Mouse (Mus musculus) hindbrain, embryonic 10.5 days (tissue): ENCODE measurements around the gene Lsm10. TPM values are rescaled to one million over a fixed set of nuclear protein-coding genes. Genes with fewer than 3 reads are reported as not detected.

ENCODE experiments used
- DNase-seq: peaks from one replicate; pipeline ENCODE4 v3.0.0-alpha.2; 2017; ENCODE audit warnings: low spot score
- H3K27ac ChIP-seq: fragments of 300-500 bp; sonication (generic); 2 replicates; pipeline ENCODE4 v1.5.1; 2016; ENCODE audit warnings: mild to moderate bottlenecking, moderate library complexity
- H3K27me3 ChIP-seq: fragments of 300-500 bp; sonication (generic); 2 replicates; pipeline ENCODE4 v1.6.1; 2016; ENCODE audit warnings: mild to moderate bottlenecking; ENCODE audit not compliant: poor library complexity, insufficient read depth, severe bottlenecking
- H3K36me3 ChIP-seq: fragments of 300-500 bp; sonication (generic); 2 replicates; pipeline ENCODE4 v1.6.1; 2016; ENCODE audit warnings: mild to moderate bottlenecking, moderate library complexity
- H3K4me1 ChIP-seq: fragments of 300-500 bp; sonication (generic); replicated peaks from 2 replicates; pipeline ENCODE4 v1.6.1; 2016; ENCODE audit warnings: mild to moderate bottlenecking
- H3K4me3 ChIP-seq: fragments of 300-500 bp; sonication (generic); 2 replicates; pipeline ENCODE4 v1.5.1; 2016; ENCODE audit warnings: mild to moderate bottlenecking, moderate library complexity
- H3K9me3 ChIP-seq: fragments of 300-500 bp; sonication (generic); 2 replicates; pipeline ENCODE4 v1.6.1; 2016; ENCODE audit warnings: mild to moderate bottlenecking, moderate library complexity
- WGBS: fragments of 180-500 bp; shearing (Covaris S2); methylation state at CpG from one replicate; pipeline ENCODE4 v1.1.7; 2016; 5-methylcytosine and 5-hydroxymethylcytosine counted together
- polyA plus RNA-seq: library from polyadenylated mRNA; unstranded; fragments of >200 nt; fragmentation: Nextera tagmentation; extraction: Ambion mirVana; gene quantifications from 2 replicates; pipeline ENCODE4 v1.2.1, GENCODE M21; 2016

The Lsm10 gene
- polyA plus RNA-seq, 1 experiment from 2014 or later: 46.8 TPM

- H3K9me3 ChIP-seq: no peaks in the 10 kb centered on the region
- H3K27ac ChIP-seq: no peak overlapping the region
- DNase-seq: no peak
- no peak overlapping the region for H3K4me3 ChIP-seq
- peaks cover 37% of the 10 kb centered on the region for H3K4me1 ChIP-seq
- H3K36me3 ChIP-seq: peaks cover 16% of the 10 kb centered on the region
- no peaks in the 10 kb centered on the region for H3K27me3 ChIP-seq
- WGBS: 83% methylated on average over 9 of the region's 9 CpGs
These were observed 19.0 kb downstream of the Lsm10 start for GRCm38 (mm10) chr4:126115411-126115810.

GRCm38 (mm10) chr4:126115871-126116521 lies 19.6 kb downstream of the Lsm10 start:
- Histone ChIP-seq H3K36me3 (peaks cover 22% of the 10 kb centered on the region), H3K9me3 (peaks cover 3% of the 10 kb centered on the region; the same call in 1 of the 2 replicates), H3K4me1 (peaks cover 31% of the 10 kb centered on the region), H3K27ac (no peak overlapping the region), H3K27me3 (no peaks in the 10 kb centered on the region), H3K4me3 (no peak overlapping the region)
- WGBS: 81% methylated on average over 6 of the region's 6 CpGs
- no peak for DNase-seq

GRCm38 (mm10) chr4:126117116-126117515 lies 20.7 kb downstream of the Lsm10 start:
- DNase-seq: no peak
- H3K36me3 ChIP-seq: peaks cover 33% of the 10 kb centered on the region
- no peak overlapping the region for H3K27ac ChIP-seq
- WGBS: 87% methylated on average over 8 of the region's 8 CpGs
- H3K4me3 ChIP-seq: no peak overlapping the region
- peaks cover 26% of the 10 kb centered on the region for H3K4me1 ChIP-seq
- peaks cover 10% of the 10 kb centered on the region; the same call in 1 of the 2 replicates for H3K9me3 ChIP-seq
- no peaks in the 10 kb centered on the region for H3K27me3 ChIP-seq

- H3K27me3 ChIP-seq: no peaks in the 10 kb centered on the region
- no peak overlapping the region for H3K27ac ChIP-seq
- WGBS: 92% methylated on average over 4 of the region's 4 CpGs
- H3K9me3 ChIP-seq: peaks cover 10% of the 10 kb centered on the region; the same call in 1 of the 2 replicates
- H3K4me1 ChIP-seq: peaks cover 18% of the 10 kb centered on the region
- no peak for DNase-seq
- no peak overlapping the region for H3K4me3 ChIP-seq
- H3K36me3 ChIP-seq: peaks cover 40% of the 10 kb centered on the region
These were observed 22.2 kb downstream of the Lsm10 start for GRCm38 (mm10) chr4:126118651-126119050.

- no peak overlapping the region for H3K4me3 ChIP-seq
- DNase-seq: no peak
- peaks cover 14% of the 10 kb centered on the region for H3K4me1 ChIP-seq
- no peaks in the 10 kb centered on the region for H3K27me3 ChIP-seq
- H3K27ac ChIP-seq: no peak overlapping the region
- H3K36me3 ChIP-seq: peaks cover 44% of the 10 kb centered on the region
- 84% methylated on average over 1 of the region's 1 CpGs for WGBS
- peaks cover 10% of the 10 kb centered on the region; the same call in 1 of the 2 replicates for H3K9me3 ChIP-seq
These were observed 22.6 kb downstream of the Lsm10 start for GRCm38 (mm10) chr4:126119051-126119450.

GRCm38 (mm10) chr4:126120052-126120451 lies 23.6 kb downstream of the Lsm10 start:
- peaks cover 10% of the 10 kb centered on the region for H3K4me1 ChIP-seq
- H3K36me3 ChIP-seq: peaks cover 54% of the 10 kb centered on the region
- H3K27me3 ChIP-seq: no peaks in the 10 kb centered on the region
- H3K9me3 ChIP-seq: peaks cover 10% of the 10 kb centered on the region; the same call in 1 of the 2 replicates
- H3K27ac ChIP-seq: no peak overlapping the region
- DNase-seq: no peak
- WGBS: 92% methylated on average over 5 of the region's 5 CpGs
- no peak overlapping the region for H3K4me3 ChIP-seq

- peaks cover 59% of the 10 kb centered on the region for H3K36me3 ChIP-seq
- peaks cover 6% of the 10 kb centered on the region for H3K4me1 ChIP-seq
- H3K9me3 ChIP-seq: peaks cover 10% of the 10 kb centered on the region; the same call in 1 of the 2 replicates
- no peaks in the 10 kb centered on the region for H3K27me3 ChIP-seq
- DNase-seq: no peak
- no peak overlapping the region for H3K27ac ChIP-seq
- H3K4me3 ChIP-seq: no peak overlapping the region
- 97% methylated on average over 2 of the region's 2 CpGs for WGBS
These were observed 24.1 kb downstream of the Lsm10 start for GRCm38 (mm10) chr4:126120506-126120905.

GRCm38 (mm10) chr4:126123309-126124040 lies 27.1 kb downstream of the Lsm10 start:
- Histone ChIP-seq H3K27me3 (no peaks in the 10 kb centered on the region), H3K4me3 (no peak overlapping the region), H3K27ac (no peak overlapping the region), H3K4me1 (no peaks in the 10 kb centered on the region), H3K36me3 (peaks cover 84% of the 10 kb centered on the region), H3K9me3 (peaks cover 10% of the 10 kb centered on the region; the same call in 1 of the 2 replicates)
- no peak for DNase-seq
- WGBS: 91% methylated on average over 10 of the region's 10 CpGs

- Histone ChIP-seq H3K4me3 (no peak overlapping the region), H3K36me3 (peaks cover 94% of the 10 kb centered on the region), H3K27ac (peak overlapping the region; percentile 50; the same call in 1 of the 2 replicates), H3K27me3 (no peaks in the 10 kb centered on the region), H3K9me3 (no peaks in the 10 kb centered on the region), H3K4me1 (peaks cover 39% of the 10 kb centered on the region)
- DNase-seq: peak; percentile 28
- WGBS: 66% methylated on average over 11 of the region's 11 CpGs
These were observed 34.1 kb downstream of the Lsm10 start for GRCm38 (mm10) chr4:126130502-126130901.

- peak; percentile 40 for DNase-seq
- Histone ChIP-seq H3K4me3 (no peak overlapping the region), H3K36me3 (peaks cover 94% of the 10 kb centered on the region), H3K27ac (peak overlapping the region; percentile 68), H3K4me1 (peaks cover 39% of the 10 kb centered on the region), H3K27me3 (no peaks in the 10 kb centered on the region), H3K9me3 (no peaks in the 10 kb centered on the region)
- WGBS: 65% methylated on average over 10 of the region's 10 CpGs
These were observed 35.1 kb downstream of the Lsm10 start for GRCm38 (mm10) chr4:126131290-126132121.

GRCm38 (mm10) chr4:126132636-126133264 lies 36.3 kb downstream of the Lsm10 start:
- H3K36me3 ChIP-seq: peaks cover 92% of the 10 kb centered on the region
- no peak for DNase-seq
- H3K4me3 ChIP-seq: no peak overlapping the region
- no peaks in the 10 kb centered on the region for H3K27me3 ChIP-seq
- 76% methylated on average over 6 of the region's 6 CpGs for WGBS
- H3K9me3 ChIP-seq: no peaks in the 10 kb centered on the region
- H3K4me1 ChIP-seq: peaks cover 39% of the 10 kb centered on the region
- peak overlapping the region; percentile 68 for H3K27ac ChIP-seq

- Histone ChIP-seq H3K27ac (no peak overlapping the region), H3K4me3 (no peak overlapping the region), H3K9me3 (no peaks in the 10 kb centered on the region), H3K27me3 (no peaks in the 10 kb centered on the region), H3K4me1 (peaks cover 39% of the 10 kb centered on the region), H3K36me3 (peaks cover 92% of the 10 kb centered on the region)
- 94% methylated on average over 4 of the region's 4 CpGs for WGBS
- no peak for DNase-seq
These were observed 37.8 kb downstream of the Lsm10 start for GRCm38 (mm10) chr4:126134236-126134635.
